Mouse (Mus musculus) thymus, adult 2 months (tissue): ENCODE data around the gene Thoc6. TPM values are rescaled to one million over a fixed set of nuclear protein-coding genes. Genes with fewer than 3 reads are reported as not detected.

Source experiments
- DNase-seq: peaks from one replicate; pipeline ENCODE4 v3.0.0; 2021
- H3K27ac ChIP-seq: fragments of 200-500 bp; 2 replicates; pipeline ENCODE4 v1.5.1; 2012; ENCODE audit warnings: low read length, control low read depth; ENCODE audit not compliant: control insufficient read depth, insufficient read depth
- H3K27me3 ChIP-seq: fragments of 200-500 bp; 2 replicates; pipeline ENCODE4 v1.6.1; 2012; ENCODE audit warnings: mild to moderate bottlenecking, low read length, moderate library complexity, mixed read lengths; ENCODE audit not compliant: control insufficient read depth, insufficient read depth
- H3K36me3 ChIP-seq: fragments of 200-500 bp; 2 replicates; pipeline ENCODE4 v1.6.1; 2012; ENCODE audit warnings: mild to moderate bottlenecking, low read length, moderate library complexity; ENCODE audit not compliant: control insufficient read depth, insufficient read depth
- H3K4me1 ChIP-seq: fragments of 200-500 bp; replicated peaks from 2 replicates; pipeline ENCODE4 v1.6.1; 2012; ENCODE audit warnings: low read length; ENCODE audit not compliant: control insufficient read depth, insufficient read depth
- H3K4me3 ChIP-seq: fragments of 200-500 bp; 2 replicates; pipeline ENCODE4 v1.5.1; 2012; ENCODE audit warnings: mild to moderate bottlenecking, low read length, control low read depth, moderate library complexity; ENCODE audit not compliant: control insufficient read depth, insufficient read depth
- CTCF ChIP-seq: fragments of 200-500 bp; IDR thresholded peaks from 2 replicates; pipeline ENCODE4 v1.5.1; 2012; ENCODE audit warnings: mild to moderate bottlenecking, control low read depth, low read length, moderate library complexity, borderline replicate concordance; ENCODE audit not compliant: control insufficient read depth, poor library complexity, insufficient read depth; ENCODE audit errors: extremely low read depth
- POLR2A ChIP-seq: fragments of 200-500 bp; IDR thresholded peaks from 2 replicates; pipeline ENCODE4 v1.6.1; 2012; ENCODE audit warnings: mild to moderate bottlenecking, low read length, control low read depth, moderate library complexity; ENCODE audit not compliant: control insufficient read depth, poor library complexity, insufficient read depth; ENCODE audit errors: extremely low read depth
- WGBS: fragments of 180-500 bp; shearing (Covaris S2); methylation state at CpG from one replicate; pipeline ENCODE4 v1.1.7; 2018; 5-methylcytosine and 5-hydroxymethylcytosine counted together
- polyA plus RNA-seq: library from polyadenylated mRNA; depleted of rRNA; stranded (reverse); fragments of >200 nt; gene quantifications from 2 replicates; pipeline ENCODE4 v1.2.3, GENCODE M21; 2012

The Thoc6 gene
- polyA plus RNA-seq, 1 experiment = 84.5 TPM

GRCm38 (mm10) chr17:23674271-23674952, 730 bp upstream of the Thoc6 start:
- DNase-seq = no peak
- no peak for TF ChIP-seq POLR2A
- TF ChIP-seq CTCF = no peak
- Histone ChIP-seq H3K4me3 (peak overlapping the region; percentile 77; the same call in 1 of the 2 replicates), H3K27ac (no peak overlapping the region), H3K36me3 (no peaks in the 10 kb centered on the region), H3K4me1 (peaks cover 21% of the 10 kb centered on the region), H3K27me3 (peaks cover 4% of the 10 kb centered on the region; the same call in 1 of the 2 replicates)
- 65% methylated on average over 9 of the region's 9 CpGs for WGBS

GRCm38 (mm10) chr17:23672761-23673160, 921 bp downstream of the Thoc6 start:
- Histone ChIP-seq H3K4me3 (no peak overlapping the region), H3K36me3 (peaks cover 6% of the 10 kb centered on the region; the same call in 1 of the 2 replicates), H3K4me1 (peaks cover 21% of the 10 kb centered on the region), H3K27me3 (peaks cover 3% of the 10 kb centered on the region; the same call in 1 of the 2 replicates), H3K27ac (no peak overlapping the region)
- WGBS = 59% methylated on average over 3 of the region's 3 CpGs
- no peak for TF ChIP-seq CTCF
- no peak for TF ChIP-seq POLR2A
- DNase-seq = no peak

GRCm38 (mm10) chr17:23671519-23671918, 2.2 kb downstream of the Thoc6 start:
- Histone ChIP-seq H3K4me1 (peaks cover 15% of the 10 kb centered on the region), H3K27ac (no peak overlapping the region), H3K4me3 (no peak overlapping the region), H3K36me3 (peaks cover 6% of the 10 kb centered on the region; the same call in 1 of the 2 replicates), H3K27me3 (peaks cover 2% of the 10 kb centered on the region; the same call in 1 of the 2 replicates)
- TF ChIP-seq CTCF (no peak), POLR2A (no peak)
- 94% methylated on average over 3 of the region's 3 CpGs for WGBS
- no peak for DNase-seq

GRCm38 (mm10) chr17:23670516-23671074, 3.1 kb downstream of the Thoc6 start:
- H3K4me1 ChIP-seq = peaks cover 6% of the 10 kb centered on the region
- peaks cover 6% of the 10 kb centered on the region; the same call in 1 of the 2 replicates for H3K36me3 ChIP-seq
- TF ChIP-seq CTCF (no peak), POLR2A (no peak)
- no peak overlapping the region for H3K4me3 ChIP-seq
- no peaks in the 10 kb centered on the region for H3K27me3 ChIP-seq
- DNase-seq = no peak
- no peak overlapping the region for H3K27ac ChIP-seq
- WGBS = 98% methylated on average over 7 of the region's 7 CpGs

- Histone ChIP-seq H3K4me1 (peaks cover 7% of the 10 kb centered on the region; the same call in 1 of the 2 replicates), H3K27me3 (peaks cover 1% of the 10 kb centered on the region; the same call in 1 of the 2 replicates), H3K36me3 (peaks cover 6% of the 10 kb centered on the region; the same call in 1 of the 2 replicates), H3K4me3 (no peak overlapping the region), H3K27ac (no peak overlapping the region)
- WGBS = 94% methylated on average over 14 of the region's 14 CpGs
- DNase-seq = no peak
- no peak for TF ChIP-seq POLR2A
Observed at GRCm38 (mm10) chr17:23665511-23665910, 8.2 kb downstream of the Thoc6 start.

GRCm38 (mm10) chr17:23664556-23665021, 9.1 kb downstream of the Thoc6 start:
- peaks cover 10% of the 10 kb centered on the region; the same call in 1 of the 2 replicates for H3K4me1 ChIP-seq
- 39% methylated on average over 5 of the region's 5 CpGs for WGBS
- H3K27ac ChIP-seq = no peak overlapping the region
- peaks cover 5% of the 10 kb centered on the region; the same call in 1 of the 2 replicates for H3K27me3 ChIP-seq
- TF ChIP-seq CTCF = peak; percentile 52; the same call in 1 of the 2 replicates
- TF ChIP-seq POLR2A = no peak
- peak; percentile 21 for DNase-seq
- H3K4me3 ChIP-seq = no peak overlapping the region
- peaks cover 6% of the 10 kb centered on the region; the same call in 1 of the 2 replicates for H3K36me3 ChIP-seq
